8 mouse cellular contexts compared by ENCODE assay signal in genomic region chr11:20347548-20347947, GRCm38 (mm10). TPM values are rescaled to one million over a fixed set of nuclear protein-coding genes. Genes with fewer than 3 reads are reported as not detected.
A peak's percentile ranks its signal among the peaks of the same experiment; 100 is the strongest.
DNase-seq lines count a peak whose midpoint lies in the region.

No protein-coding gene starts in this region.

- DNase-seq in urinary bladder, adult 18-20 months (ENCODE audit: low spot score in 2 of 2) = peak; percentile 44 to 67
- no peak for DNase-seq in urinary bladder, postnatal 10 days (ENCODE audit: low spot score)
- peak; percentile 88 for DNase-seq in cerebellum, adult 8-10 months
- DNase-seq in gastrocnemius, postnatal 4 days (ENCODE audit: low spot score in 2 of 2) = peak; percentile 22 to 27
- DNase-seq in layer of hippocampus, postnatal 25 days (ENCODE audit: extremely low spot score in 1 of 2, low spot score in 1 of 2) = peak; percentile 48 to 66
- peak; percentile 64 for DNase-seq in right cerebral cortex, postnatal 36 days (ENCODE audit: low spot score in 2 of 2)
- DNase-seq in retina, embryonic 14.5 days (ENCODE audit: low spot score) = no peak
- DNase-seq in thymus, postnatal 25 days = no peak

RNA-seq across cellular contexts. Expression of gene Slc1a4, which starts 15.0 kb away (rescaled TPM):
- 1 to 10 TPM; 7.4 to 8.5 TPM for total RNA-seq in gastrocnemius, postnatal 4 days (2021)
- total RNA-seq in layer of hippocampus, postnatal 25 days (2021) = 10 to 100 TPM; 39.3 to 42.3 TPM

Comparison
In these comparisons a context has a peak if more than half of its experiments do, and no peak if none do; other contexts are left out.
1. DNase-seq: peak in urinary bladder, adult 18-20 months (2 of 2), cerebellum, adult 8-10 months (single experiment), gastrocnemius, postnatal 4 days (2 of 2), layer of hippocampus, postnatal 25 days (2 of 2) and right cerebral cortex, postnatal 36 days (2 of 2); none in urinary bladder, postnatal 10 days (single experiment), retina, embryonic 14.5 days (single experiment) and thymus, postnatal 25 days (single experiment).
2. RNA of gene Slc1a4, which starts 15.0 kb away (total RNA-seq): 39.3 to 42.3 TPM in layer of hippocampus, postnatal 25 days; 7.4 to 8.5 TPM in gastrocnemius, postnatal 4 days; every median in the first group is over 4 times any median in the second.